20 mouse cellular contexts compared by ENCODE assay signal in the genomic region with DNA sequence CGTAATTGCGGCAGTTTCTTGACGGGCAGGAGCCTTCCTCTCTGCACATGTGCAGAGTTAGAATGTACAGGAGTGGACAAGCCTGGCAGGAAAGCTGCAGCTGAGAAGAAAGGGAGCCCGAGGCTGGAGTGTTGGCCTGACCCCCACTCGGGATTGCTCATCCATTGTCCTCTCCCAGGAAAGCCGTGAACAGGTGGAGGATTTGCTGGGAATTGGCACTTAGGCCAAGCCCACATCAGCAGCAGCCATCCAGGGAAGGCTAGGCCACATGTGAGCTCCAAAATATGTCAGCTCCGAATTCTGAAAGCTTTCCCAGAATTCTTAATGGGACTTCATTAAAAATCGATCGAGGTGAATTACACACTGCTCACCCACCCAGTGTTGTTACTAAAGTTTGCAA.
DNase-seq lines count a peak whose midpoint lies in the region; ATAC-seq and TF ChIP-seq lines count a peak whose summit lies in the region.
"Had no signal": no experiment of that assay in that cellular context is flagged by ENCODE, and none has a peak within 500 bp of the region (broad histone marks: within the 10 kb centered on the region; RNA-seq: fewer than 3 reads in every experiment).

No protein-coding gene starts in this region.

- peaks cover 6% of the 10 kb centered on the region; the same call in 1 of the 2 replicates for H3K36me3 ChIP-seq in heart, embryonic 10.5 days
- H3K36me3 ChIP-seq in hindbrain, embryonic 13.5 days, result peaks cover 27% of the 10 kb centered on the region
- peaks cover 9% of the 10 kb centered on the region for H3K36me3 ChIP-seq in hindbrain, postnatal 0 days (ENCODE audit: insufficient read depth, low read length)
- H3K36me3 ChIP-seq in embryonic facial prominence, embryonic 10.5 days (replicated peaks), result peaks cover 33% of the 10 kb centered on the region
- peaks cover 5% of the 10 kb centered on the region; the same call in 1 of the 2 replicates for H3K36me3 ChIP-seq in midbrain, embryonic 15.5 days (replicated peaks)
- H3K36me3 ChIP-seq: G1E had no signal

- no peaks in the 10 kb centered on the region for H3K9me3 ChIP-seq in heart, embryonic 10.5 days
- no peaks in the 10 kb centered on the region for H3K9me3 ChIP-seq in hindbrain, embryonic 13.5 days
- no peaks in the 10 kb centered on the region for H3K9me3 ChIP-seq in hindbrain, postnatal 0 days (ENCODE audit: low read length)
- H3K9me3 ChIP-seq in embryonic facial prominence, embryonic 10.5 days, result no peaks in the 10 kb centered on the region
- no peaks in the 10 kb centered on the region for H3K9me3 ChIP-seq in midbrain, embryonic 15.5 days
- H3K9me3 ChIP-seq: stomach, embryonic 15.5 days had no signal

- H3K27ac ChIP-seq in heart, embryonic 10.5 days, result peak overlapping the region; percentile 82
- 0 out of 2 replicates have a peak overlapping the region, but pooled peaks have one; percentile 35 for H3K27ac ChIP-seq in hindbrain, embryonic 13.5 days
- H3K27ac ChIP-seq in hindbrain, postnatal 0 days, result no peak overlapping the region
- peak overlapping the region; percentile 66 for H3K27ac ChIP-seq in embryonic facial prominence, embryonic 10.5 days (replicated peaks)
- H3K27ac ChIP-seq in midbrain, embryonic 15.5 days, result 0 out of 2 replicates have a peak overlapping the region, but pooled peaks have one; percentile 23
- H3K27ac ChIP-seq: stomach, embryonic 15.5 days had no signal

- H3K4me3 ChIP-seq in heart, embryonic 10.5 days, result no peak overlapping the region
- no peak overlapping the region for H3K4me3 ChIP-seq in hindbrain, embryonic 13.5 days
- H3K4me3 ChIP-seq in hindbrain, postnatal 0 days (ENCODE audit: low read length), result no peak overlapping the region
- no peak overlapping the region for H3K4me3 ChIP-seq in embryonic facial prominence, embryonic 10.5 days
- no peak overlapping the region for H3K4me3 ChIP-seq in midbrain, embryonic 15.5 days
- H3K4me3 ChIP-seq: stomach, embryonic 15.5 days had no signal

- no peaks in the 10 kb centered on the region for H3K27me3 ChIP-seq in heart, embryonic 10.5 days (ENCODE audit: insufficient read depth, poor library complexity, severe bottlenecking)
- H3K27me3 ChIP-seq in hindbrain, embryonic 13.5 days, result no peaks in the 10 kb centered on the region
- no peaks in the 10 kb centered on the region for H3K27me3 ChIP-seq in hindbrain, postnatal 0 days (ENCODE audit: insufficient read depth, low read length)
- H3K27me3 ChIP-seq in embryonic facial prominence, embryonic 10.5 days (replicated peaks; ENCODE audit: low read depth, poor library complexity, severe bottlenecking), result no peaks in the 10 kb centered on the region
- no peaks in the 10 kb centered on the region for H3K27me3 ChIP-seq in midbrain, embryonic 15.5 days (replicated peaks)
- H3K27me3 ChIP-seq: Patski; stomach, embryonic 15.5 days had no signal

- 72% methylated on average over 9 of the region's 9 CpGs for WGBS in heart, embryonic 10.5 days
- WGBS in hindbrain, embryonic 13.5 days, result 68% methylated on average over 9 of the region's 9 CpGs
- WGBS in hindbrain, postnatal 0 days, result 62% methylated on average over 9 of the region's 9 CpGs
- 56% methylated on average over 9 of the region's 9 CpGs for WGBS in embryonic facial prominence, embryonic 10.5 days
- WGBS in midbrain, embryonic 15.5 days, result 59% methylated on average over 9 of the region's 9 CpGs

- no peak for ATAC-seq in hindbrain, embryonic 13.5 days (ENCODE audit: low FRiP score)
- ATAC-seq in hindbrain, postnatal 0 days, result no peak
- no peak for ATAC-seq in midbrain, embryonic 15.5 days (replicated peaks)
- no peak for ATAC-seq in megakaryocyte, adult 5-6 weeks (ENCODE audit: poor library complexity, severe bottlenecking)
- ATAC-seq: forebrain, postnatal 0 days; Patski had no signal

- no peak for DNase-seq in heart, embryonic 10.5 days (ENCODE audit: low spot score)
- DNase-seq in heart, adult 11 months, result no peak
- no peak for DNase-seq in hindbrain, postnatal 0 days (ENCODE audit: low spot score)
- DNase-seq in embryonic facial prominence, embryonic 10.5 days (ENCODE audit: low spot score), result no peak
- DNase-seq in gastrocnemius, postnatal 10 days, result no peak
- DNase-seq: cerebellum, adult 11-12 months; cerebellum, postnatal 14 days; forebrain, postnatal 0 days; gastrocnemius, postnatal 36 days; kidney, adult 9 months; kidney, postnatal 14 days; lung, adult 18-20 months; lung, postnatal 10 days; thymus, postnatal 36 days had no signal

- H3K4me1 ChIP-seq in heart, embryonic 10.5 days, result peaks cover 25% of the 10 kb centered on the region
- peaks cover 33% of the 10 kb centered on the region for H3K4me1 ChIP-seq in hindbrain, embryonic 13.5 days (replicated peaks)
- H3K4me1 ChIP-seq in hindbrain, postnatal 0 days (ENCODE audit: insufficient read depth, low read length), result peaks cover 7% of the 10 kb centered on the region; the same call in 1 of the 2 replicates
- H3K4me1 ChIP-seq in embryonic facial prominence, embryonic 10.5 days, result peaks cover 45% of the 10 kb centered on the region
- peaks cover 12% of the 10 kb centered on the region for H3K4me1 ChIP-seq in midbrain, embryonic 15.5 days
- H3K4me1 ChIP-seq: stomach, embryonic 15.5 days had no signal

- no peak overlapping the region for H3K4me2 ChIP-seq in hindbrain, embryonic 13.5 days
- H3K4me2 ChIP-seq in hindbrain, postnatal 0 days (ENCODE audit: low read depth, low read length), result no peak overlapping the region
- no peak overlapping the region for H3K4me2 ChIP-seq in midbrain, embryonic 15.5 days
- H3K4me2 ChIP-seq: stomach, embryonic 15.5 days had no signal

- no peak for TF ChIP-seq CTCF in hindbrain, postnatal 0 days (IDR thresholded peaks at IDR 0.05; ENCODE audit: low read depth)

- 0 out of 2 replicates have a peak overlapping the region, but pooled peaks have one; percentile 36 for H3K9ac ChIP-seq in hindbrain, embryonic 13.5 days
- H3K9ac ChIP-seq in hindbrain, postnatal 0 days (replicated peaks; ENCODE audit: low read length), result no peak overlapping the region
- no peak overlapping the region for H3K9ac ChIP-seq in midbrain, embryonic 15.5 days
- H3K9ac ChIP-seq: forebrain, postnatal 0 days; stomach, embryonic 15.5 days had no signal
